Mouse (Mus musculus): Measurements from ENCODE around the gene Parn. TPM values are rescaled to one million over a fixed set of nuclear protein-coding genes. Genes with fewer than 3 reads are reported as not detected.

Gene Parn
- total RNA-seq, 4 experiments from 2014 or later, result 5.5 to 7.6 (median 6.3) TPM

DNA sequence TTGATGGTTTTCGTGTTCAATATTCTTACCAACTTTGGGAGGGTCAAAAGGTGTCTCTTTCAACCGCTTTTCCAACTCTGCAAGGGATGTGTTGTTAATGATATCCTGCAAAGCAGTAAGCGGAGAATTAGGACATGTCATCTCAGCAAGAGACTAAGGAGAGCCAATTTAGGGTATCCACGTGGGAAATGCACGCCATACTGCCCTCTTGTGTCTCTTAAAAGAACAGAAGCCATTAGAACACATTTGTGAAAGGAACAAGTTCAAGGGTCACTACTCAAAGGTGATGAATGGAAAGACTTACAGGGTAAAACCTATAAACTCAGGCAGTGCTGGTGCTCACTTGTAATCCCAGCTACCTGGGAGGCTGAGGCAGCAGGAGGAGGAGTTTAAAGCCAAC is 39.6 kb downstream of the Parn start:
- DNase-seq (ENCODE audit: low spot score in 2 of 2), result no peak

DNA sequence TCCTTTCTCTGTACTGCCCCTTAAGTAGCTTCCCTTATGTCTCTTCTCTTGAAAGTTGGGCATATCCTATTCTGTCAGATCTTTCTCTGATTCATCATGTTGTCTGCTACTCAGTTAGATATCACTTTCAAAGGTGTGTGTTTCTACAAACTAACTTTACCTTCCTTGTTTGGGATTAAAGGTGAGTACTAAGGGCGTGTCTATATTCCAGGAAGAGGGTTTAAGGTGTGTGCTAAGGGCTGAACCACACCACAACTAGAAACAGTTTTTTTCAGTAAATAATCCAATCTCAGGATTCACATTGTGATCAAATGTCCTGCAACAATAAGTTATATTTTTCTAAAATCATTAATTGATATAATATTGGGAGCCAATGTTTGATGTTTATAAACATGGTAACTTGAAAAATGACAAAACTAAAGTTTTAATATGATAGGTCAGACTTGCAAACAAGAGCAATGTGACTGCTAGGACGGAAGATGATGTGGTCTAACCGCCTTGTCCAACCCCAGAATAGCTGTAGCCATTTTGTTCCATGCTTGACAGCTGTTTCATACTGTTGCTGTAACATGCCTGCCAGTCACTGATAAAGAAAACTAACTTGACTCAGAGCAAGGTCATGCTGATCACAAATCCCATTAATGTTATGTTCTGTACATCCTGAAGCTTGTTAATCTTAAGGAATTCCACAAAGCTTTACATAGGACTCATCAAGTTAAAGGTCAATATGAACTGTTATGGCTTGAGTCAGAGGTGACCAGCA is 46.0 kb downstream of the Parn start:
- DNase-seq (ENCODE audit: low spot score in 2 of 2), result no peak

DNA sequence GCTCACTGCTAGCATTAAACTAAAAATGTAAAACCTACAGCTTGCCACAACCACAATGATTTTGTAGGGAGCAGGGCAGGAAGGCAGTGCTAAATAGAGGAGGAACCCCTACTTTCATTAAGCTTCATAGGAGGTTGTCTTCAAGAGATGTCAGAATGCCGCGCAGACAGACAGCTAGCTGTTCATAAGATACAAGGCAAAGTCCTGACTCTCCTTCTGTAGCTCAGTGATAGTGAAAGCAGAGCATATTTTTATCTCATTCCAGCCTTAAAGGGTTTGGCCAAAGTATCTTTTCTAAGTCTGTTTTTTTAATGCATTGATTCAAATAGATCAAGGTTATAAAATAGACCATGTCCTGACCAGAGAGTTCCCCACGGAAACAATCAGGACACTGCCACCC is 47.8 kb downstream of the Parn start:
- DNase-seq (ENCODE audit: low spot score in 2 of 2), result no peak

DNA sequence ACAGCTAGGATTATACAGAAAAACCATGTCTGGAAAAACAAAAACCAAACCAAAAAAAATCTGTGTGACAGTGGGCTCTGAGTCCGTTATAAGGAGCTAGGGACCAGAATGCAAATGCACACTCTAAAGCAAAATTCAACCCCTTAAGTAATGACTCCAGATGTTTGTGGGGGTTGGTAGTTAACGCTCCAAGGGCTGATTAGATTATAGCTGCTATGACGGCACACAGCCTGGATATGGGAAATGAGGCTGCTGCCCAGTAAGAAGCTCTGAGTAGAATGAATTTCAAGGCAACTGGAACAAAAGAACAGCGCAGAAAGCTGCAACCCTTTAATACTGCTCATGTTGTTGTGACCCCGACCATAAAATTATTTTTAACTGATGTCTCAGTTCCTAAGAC is 52.7 kb downstream of the Parn start:
- no peak for DNase-seq (ENCODE audit: low spot score in 2 of 2)

DNA sequence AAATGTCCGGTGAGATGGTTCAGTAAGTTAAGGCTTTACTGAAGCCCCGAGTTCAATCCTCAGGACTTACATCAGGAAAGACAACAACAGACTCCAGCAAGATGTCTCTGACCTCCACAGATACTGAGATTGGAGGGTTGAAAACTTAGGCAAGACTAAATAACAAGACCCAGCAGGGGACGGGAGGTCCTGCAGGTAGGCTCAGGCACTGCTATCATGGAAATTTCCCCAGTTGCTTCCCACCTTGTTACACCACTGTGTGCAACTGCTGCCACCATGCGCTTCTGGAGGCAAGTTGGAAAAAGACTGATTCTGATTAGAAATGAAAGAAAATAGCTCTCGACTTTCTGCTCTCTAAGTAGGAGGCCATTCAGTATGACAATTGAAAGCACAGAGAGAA is 55.4 kb downstream of the Parn start:
- DNase-seq (ENCODE audit: low spot score in 2 of 2), result no peak

DNA sequence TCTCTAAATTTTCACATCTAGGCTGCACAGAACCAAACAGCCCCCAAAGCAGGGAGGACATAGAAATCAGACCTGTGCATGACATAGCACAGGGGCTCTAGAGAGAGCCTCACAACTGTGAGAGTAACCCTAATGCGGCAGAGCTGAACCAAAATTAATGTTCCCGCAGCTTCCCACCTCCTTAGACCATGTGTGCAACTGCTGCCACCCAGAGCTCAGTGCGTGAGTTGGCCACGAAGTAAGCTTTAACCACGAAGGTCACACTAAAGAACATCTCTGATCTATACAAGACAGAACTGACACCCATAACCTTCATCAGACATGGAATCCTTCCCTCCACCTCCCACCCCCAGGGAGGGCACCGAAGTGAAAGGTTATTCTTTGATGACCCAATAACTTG is 55.9 kb downstream of the Parn start:
- DNase-seq (ENCODE audit: low spot score in 2 of 2), result no peak

DNA sequence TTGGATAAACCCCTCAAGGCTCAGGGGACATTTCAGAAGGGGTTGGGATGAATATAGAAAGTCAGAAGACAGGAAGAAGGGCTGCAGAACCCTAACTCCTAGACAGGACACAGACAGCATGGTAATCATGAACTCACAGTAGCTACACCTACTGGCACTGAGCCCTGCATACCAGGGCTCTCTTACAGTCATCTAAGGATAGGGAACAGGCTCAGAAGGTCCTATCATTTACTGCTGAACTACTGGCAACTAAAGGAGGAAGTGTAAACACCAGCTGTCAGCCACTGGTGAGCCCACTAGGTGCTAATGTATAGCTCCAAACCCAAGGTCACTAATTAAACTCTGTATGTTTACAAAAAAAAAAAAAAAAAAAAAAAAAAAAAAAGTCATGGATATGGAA is 56.6 kb downstream of the Parn start:
- peak; percentile 38 to 46 for DNase-seq (ENCODE audit: low spot score in 2 of 2)

DNA sequence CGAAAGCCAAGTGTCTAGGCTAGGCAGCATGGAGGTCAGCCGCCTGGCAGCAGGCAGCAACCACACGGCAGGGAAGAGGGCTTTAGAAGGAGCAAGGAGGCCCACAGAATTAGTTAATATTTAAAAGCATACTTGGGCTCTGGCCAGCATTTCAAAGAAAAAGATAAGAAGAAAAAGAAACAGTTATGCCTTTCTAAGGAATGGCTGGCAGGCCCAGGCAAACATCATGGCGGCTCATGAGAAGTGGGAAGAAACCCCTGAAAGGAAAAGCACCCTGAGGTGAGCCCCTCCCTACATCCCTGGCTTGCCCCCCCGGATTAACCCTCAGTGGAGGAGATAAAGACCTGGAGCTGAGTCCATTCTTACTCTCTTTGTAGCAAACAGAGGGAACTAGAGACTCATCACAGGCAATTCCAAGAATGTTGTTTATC is 57.0 kb downstream of the Parn start:
- no peak for DNase-seq (ENCODE audit: low spot score in 2 of 2)

DNA sequence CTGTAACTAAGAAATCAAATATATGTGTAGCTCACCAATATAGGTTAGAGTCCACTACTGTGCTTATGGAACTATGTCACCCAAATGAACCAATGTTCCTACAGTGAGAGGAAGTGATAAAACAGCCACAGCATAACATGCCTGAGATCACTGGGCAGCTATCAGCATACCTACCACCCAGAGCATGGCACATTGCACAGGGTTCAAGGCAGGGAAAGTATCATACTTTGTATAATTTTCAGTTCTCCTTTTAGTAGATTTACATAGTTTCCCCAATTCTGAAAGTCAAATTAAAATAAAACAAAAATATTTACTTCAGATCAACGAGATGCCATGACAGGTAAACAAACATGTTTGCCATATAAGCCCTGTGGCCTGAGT is 59.3 kb downstream of the Parn start:
- DNase-seq (ENCODE audit: low spot score in 2 of 2), result no peak

DNA sequence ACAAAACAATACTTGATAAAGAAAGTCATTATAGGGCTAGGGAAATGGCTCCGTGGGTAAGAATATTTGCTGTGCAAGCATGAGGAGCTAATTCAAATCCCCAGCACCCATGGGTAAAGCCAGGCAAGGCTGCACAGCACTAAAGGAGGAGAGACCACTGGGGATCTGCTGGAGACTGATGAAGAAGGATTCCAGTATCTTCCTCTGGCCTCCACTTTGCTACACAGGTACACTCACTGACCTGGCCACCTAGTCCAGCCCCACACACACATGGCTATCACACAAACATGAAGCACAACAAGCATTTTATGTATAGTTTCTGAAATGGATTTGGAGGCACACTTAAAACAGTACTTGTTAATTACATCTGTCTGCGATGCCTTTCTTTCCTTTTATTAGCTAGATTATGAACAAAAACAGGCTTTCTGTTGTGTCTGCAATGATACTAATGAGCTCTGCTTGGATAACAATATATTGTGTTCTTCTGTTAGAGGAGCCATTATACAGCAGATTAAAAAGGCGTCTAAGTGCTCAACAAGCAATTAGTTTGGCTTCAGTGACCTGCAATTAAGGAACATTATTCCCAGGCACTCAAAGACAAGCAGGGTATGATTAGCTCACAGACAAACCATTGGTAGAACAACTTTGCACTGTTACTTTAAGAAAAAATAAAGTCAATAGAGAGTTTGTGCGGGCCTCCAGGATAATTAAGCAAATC is 59.8 kb downstream of the Parn start:
- DNase-seq (ENCODE audit: low spot score in 2 of 2), result no peak

DNA sequence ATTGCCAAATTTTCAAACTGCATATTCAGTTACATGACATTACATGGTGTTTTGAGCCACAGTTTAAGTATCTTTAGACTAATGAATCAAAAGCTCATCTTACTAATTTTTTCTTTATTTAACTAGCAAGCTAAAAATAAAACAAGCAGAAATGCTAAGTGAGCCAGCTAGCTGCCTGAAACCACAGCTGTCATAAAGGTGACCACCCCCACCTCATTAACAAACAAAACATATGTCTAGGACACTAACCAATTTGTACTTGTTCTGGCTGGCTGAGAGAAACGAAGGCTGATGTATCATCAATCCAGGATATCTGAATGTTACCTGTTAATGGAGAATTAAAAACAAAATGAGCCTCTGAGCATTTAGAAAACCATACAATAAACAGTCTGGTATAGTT is 65.2 kb downstream of the Parn start:
- DNase-seq (ENCODE audit: low spot score in 2 of 2), result no peak

DNA sequence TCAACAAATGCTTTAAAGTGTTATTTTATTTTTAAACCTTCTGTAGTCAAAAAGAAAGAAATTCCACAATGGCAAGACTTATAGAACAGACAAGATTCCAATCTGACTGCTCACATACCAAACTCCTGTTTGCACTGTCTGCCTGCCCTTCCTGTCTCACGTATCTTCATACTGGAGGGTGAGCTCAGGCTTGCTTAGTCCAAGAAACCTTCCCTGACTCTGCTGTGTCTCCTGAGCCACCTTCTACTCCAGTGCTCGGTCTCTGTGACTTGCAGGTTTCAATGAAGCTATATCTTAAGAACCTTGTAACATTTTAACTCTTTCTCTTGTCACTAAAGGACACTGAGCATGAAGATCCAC is 78.9 kb downstream of the Parn start:
- no peak for DNase-seq (ENCODE audit: low spot score in 2 of 2)

DNA sequence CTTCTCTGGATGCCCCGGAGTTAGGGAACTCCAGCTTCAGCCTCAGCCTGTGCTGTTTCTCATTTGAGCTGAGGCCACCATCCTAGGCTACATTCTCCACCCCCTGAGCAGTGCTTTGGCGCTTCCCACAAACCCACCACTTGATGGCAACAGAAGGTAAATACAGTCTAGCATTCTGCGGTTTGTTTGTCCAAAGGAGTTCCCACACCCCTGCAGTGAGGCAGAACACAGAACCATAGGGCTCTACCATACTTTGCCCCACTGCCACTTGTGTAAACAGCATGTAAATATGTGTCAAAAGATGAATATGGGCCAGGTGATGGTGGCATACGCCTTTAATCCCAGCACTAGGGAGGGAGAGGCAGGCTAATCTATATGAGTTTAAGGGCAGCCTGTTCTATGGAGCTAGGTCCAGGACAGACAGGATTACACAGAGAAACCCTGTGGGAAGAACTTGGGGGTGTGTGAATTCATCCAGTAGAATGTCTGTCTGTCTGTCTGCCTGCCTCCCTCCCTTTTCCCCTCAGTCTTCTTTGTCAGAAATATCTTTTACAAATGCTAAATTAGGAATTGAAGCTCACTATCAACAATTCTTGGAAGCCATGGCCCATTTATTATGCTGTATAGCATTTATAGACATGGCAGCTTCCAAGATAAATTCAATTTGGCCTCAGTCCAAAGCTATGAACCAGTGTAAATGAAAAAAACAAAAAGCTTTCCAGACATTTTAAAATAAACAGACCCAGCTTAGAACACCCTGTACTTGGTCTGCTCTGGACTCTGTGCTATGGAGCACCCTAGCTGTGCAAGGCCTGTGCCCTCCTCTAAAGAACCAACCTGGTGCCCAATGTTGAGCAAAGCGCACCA is 79.6 kb downstream of the Parn start:
- DNase-seq (ENCODE audit: low spot score in 2 of 2), result no peak

DNA sequence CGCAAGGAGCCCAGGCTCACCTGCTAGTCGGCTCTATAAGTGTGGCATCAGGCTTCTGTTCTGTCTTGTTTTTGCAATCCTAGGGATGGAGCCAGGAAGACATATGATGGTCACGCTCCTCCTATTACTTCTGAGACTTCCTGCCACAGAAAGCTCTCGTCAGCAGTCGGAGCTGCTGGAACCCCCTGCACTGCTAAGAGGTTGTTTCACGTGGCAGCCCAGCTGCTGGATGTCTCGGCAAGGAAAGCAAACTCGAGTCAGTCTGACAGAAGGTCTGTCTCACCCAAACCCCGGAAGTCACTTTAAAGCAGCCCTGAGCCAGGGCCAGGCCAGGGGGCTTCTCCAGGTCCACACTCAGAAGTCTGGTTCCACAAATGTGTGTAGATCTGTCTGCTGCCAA is 82.7 kb downstream of the Parn start:
- peak; percentile 15 to 21 for DNase-seq (ENCODE audit: low spot score in 2 of 2)

DNA sequence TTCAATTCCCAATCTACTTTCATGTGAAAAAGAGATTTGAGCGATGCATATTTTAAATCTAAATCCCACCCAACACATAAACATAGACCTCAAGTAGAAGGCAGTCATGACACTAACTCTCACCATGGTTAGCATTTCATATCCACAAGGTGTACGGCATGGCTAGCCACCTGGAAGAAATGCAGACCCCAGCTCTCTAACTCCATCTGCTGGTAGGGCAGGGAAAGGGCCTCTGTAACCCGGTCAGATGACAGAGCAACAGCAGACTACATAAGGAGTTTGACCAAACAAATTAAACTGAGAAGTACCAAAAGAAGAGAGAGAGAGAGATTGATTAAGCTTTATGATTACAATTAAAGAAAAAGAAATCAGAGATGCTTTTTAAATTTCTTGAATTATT is 87.2 kb downstream of the Parn start:
- no peak for DNase-seq (ENCODE audit: low spot score in 2 of 2)

DNA sequence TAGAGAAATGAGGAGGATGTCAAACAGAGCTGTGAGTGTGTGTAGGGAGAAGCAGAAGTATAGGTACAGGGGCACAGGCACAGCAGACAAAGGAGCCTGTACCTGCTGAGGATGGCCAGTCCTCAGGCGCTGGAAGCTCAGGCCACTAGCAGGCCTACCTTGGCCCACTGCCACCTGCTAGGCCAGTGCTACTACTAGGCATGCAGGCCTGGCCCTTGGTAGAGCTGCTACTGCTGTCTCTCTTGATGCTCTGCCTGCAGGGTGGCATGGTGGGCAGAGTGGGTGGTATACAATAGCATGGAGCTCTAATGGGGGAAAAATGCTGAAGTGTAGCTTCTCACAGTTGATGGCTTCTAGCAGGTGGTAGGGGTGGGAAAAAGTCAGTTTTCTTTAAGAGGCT is 88.0 kb downstream of the Parn start:
- DNase-seq (ENCODE audit: low spot score in 2 of 2), result no peak

DNA sequence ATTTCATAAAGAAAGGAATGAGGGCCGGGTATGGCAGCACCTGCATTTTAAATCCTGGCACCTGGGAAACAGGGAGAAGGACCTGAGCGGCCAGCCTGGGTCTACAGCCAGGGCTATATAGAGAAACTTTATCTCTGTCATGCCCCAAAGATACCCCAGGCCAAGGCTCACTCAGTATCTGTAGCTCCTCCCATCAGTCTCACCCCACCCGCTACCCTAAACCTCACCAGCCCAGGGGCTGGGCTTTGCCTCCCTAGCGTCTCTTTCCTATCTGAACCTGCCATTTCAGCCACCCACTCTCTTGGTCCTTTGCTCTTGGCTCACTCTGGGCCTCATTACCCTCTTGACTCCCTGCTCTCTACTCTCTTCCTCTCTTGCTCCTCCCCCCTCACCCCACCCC is 92.7 kb downstream of the Parn start:
- no peak for DNase-seq (ENCODE audit: low spot score in 2 of 2)

DNA sequence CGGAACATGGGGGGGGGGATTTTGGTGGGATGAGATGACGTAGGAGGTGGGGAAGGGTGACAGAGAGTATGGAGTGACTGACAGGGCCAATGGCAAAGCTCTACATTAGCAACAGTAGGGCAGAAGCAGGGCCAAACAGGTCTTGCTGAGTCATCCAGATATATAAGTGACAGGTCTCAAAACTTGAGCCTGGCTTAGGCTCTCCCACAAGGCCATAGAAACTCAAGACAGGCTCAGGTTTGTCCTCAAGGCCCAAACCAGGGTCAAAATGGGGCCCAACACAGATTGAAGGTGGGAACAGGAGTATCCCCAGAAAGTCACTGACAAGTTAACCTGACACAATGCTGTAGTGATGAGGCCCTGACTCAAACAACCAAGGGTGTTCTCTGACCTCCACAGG is 99.7 kb downstream of the Parn start:
- no peak for DNase-seq (ENCODE audit: low spot score in 2 of 2)

DNA sequence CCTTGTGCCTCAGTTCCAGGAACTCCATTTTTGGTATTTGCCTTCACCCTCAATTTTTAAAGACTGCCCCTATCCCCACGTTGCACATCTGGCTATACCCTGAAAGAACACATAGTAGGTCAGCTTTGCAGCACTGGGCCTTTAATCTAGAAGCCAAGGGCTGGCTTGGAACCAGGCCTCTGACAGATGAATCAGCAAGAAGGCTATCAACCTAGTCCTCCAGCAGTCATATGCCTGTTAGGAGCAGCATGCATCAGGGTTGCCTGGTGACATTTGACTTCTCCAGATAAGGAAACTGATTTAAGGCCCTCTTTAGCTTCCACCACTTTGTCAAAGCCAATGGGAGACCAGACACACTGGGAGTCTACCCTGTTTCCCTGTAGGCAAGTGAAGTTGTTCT is 100.4 kb downstream of the Parn start:
- DNase-seq (ENCODE audit: low spot score in 2 of 2), result no peak

DNA sequence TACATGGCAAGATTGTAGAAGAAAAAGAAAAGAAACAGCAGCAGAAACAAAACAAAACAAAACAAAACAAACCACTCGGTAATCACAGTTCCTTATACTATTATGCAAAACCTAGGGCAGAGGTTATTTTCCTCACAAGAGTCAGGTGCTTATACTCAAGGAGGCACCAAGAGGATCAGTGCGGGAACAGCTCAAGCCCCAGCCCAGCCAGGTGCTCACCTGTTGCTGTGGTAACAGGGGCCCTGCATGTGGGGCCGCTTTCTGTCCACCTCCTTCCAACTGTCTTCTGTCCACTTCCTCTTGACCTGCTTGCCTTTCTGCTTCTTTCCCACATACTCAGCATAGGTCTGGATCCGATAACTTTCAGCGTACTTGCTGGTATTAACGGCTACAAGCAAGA is 101.6 kb downstream of the Parn start:
- no peak for DNase-seq (ENCODE audit: low spot score in 2 of 2)

DNA sequence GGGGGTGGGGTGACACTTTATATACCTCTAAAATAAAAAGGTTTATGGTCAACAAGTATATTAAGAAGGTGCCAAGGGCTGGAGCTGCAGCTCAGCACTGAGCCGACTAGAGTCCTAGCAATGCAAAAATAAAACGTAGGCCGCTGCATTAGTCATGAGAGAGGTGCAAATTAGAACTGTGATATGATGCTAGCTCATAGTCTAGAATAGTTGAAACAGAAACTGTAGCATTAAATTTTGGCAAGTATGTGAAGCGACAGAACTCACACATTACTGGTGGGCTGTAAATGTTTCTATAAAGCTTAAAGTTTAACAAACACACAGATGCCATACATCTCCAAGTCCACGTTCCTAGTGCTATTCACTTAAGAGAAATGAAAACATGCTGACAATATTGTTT is 102.7 kb downstream of the Parn start:
- DNase-seq (ENCODE audit: low spot score in 2 of 2), result no peak

DNA sequence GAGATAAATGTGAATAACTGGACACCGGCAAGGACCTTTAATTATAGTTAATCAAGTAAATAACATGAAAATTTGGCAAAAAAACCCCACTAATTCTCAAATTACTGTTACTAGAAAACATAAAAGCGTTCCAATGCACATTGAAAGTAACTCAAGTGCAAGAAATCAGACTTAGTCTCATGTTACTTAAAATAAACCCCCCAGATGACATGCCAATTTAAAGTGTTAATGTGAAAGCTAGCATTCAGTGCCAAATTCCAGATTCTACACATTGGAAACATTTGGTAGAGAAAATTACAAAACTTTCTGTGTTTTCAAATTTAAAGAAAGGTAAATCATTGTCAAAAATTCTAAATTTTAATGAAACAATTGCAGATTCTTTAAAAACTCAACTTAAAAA is 110.2 kb downstream of the Parn start:
- no peak for DNase-seq (ENCODE audit: low spot score in 2 of 2)
